Mouse (Mus musculus) erythroblast, embryonic 14.5 days (primary cell): ENCODE results near the gene Phf14.

Experiments used
- GATA1 ChIP-seq: IDR thresholded peaks from 2 replicates; pipeline ENCODE4 v1.6.1; 2012; ENCODE audit warnings: low read length, inconsistent platforms, mixed read lengths
- TAL1 ChIP-seq: IDR thresholded peaks from 3 replicates; pipeline ENCODE4 v1.6.1; 2012; ENCODE audit warnings: low read length, inconsistent platforms, mixed read lengths

GRCm38 (mm10) chr6:12006001-12006400 is 98.4 kb downstream of the Phf14 start:
- TF ChIP-seq GATA1 (no peak), TAL1 (no peak)
